Comparison of ENCODE assay signal across 26 mouse cellular contexts in the genomic region with DNA sequence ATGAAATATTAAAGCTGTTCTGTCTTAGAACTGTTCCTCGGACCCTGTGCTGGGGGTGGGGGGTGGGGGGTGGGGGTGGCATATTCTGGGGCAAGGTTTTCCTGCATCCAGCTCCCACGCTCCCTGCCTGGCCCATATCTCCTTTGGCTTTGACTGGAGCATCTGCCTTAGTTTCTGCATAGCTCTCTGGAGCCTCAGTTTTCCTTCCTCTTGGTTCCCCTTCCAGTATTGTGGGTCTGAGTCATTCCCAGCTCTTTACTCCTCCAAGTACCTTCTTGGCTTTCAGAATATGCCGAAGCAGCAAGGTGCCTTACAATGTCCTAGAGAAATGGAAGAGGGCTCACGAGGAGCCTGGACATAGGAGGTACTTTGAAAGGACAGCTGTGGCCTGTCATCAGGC. TPM values are rescaled to one million over a fixed set of nuclear protein-coding genes. Genes with fewer than 3 reads are reported as not detected.
DNase-seq lines count a peak whose midpoint lies in the region; ATAC-seq and TF ChIP-seq lines count a peak whose summit lies in the region.
"Had no signal": no experiment of that assay in that cellular context is flagged by ENCODE, and none has a peak within 500 bp of the region (broad histone marks: within the 10 kb centered on the region; RNA-seq: fewer than 3 reads in every experiment).

No protein-coding gene starts in this region.

- 89% methylated on average over 4 of the region's 4 CpGs for WGBS in cerebellum, adult 2 months

- TF ChIP-seq CTCF in left cerebral cortex, adult 2 months (IDR thresholded peaks at IDR 0.05) = no peak
- TF ChIP-seq CTCF in cerebellum, adult 2 months (IDR thresholded peaks at IDR 0.05; ENCODE audit: borderline replicate concordance, insufficient read depth, low read depth, low read length) = no peak

- intact Hi-C loops in left cerebral cortex, adult 2 months (cut with DNase I) = no loop called here

- no peaks in the 10 kb centered on the region for H3K27me3 ChIP-seq in cerebellum, adult 2 months (ENCODE audit: control insufficient read depth, insufficient read depth, low read length)
- H3K27me3 ChIP-seq: Patski had no signal

- H3K4me1 ChIP-seq in cerebellum, adult 2 months (ENCODE audit: control insufficient read depth, insufficient read depth, low read length) = 0 out of 2 replicates have a peak, but pooled peaks cover 4% of the 10 kb centered on the region

- no peak for DNase-seq in frontal cortex, postnatal 36 days (ENCODE audit: low spot score in 2 of 2)
- DNase-seq in left cerebral cortex, adult 2 months (ENCODE audit: extremely low spot score in 1 of 2, low spot score in 2 of 2) = no peak
- DNase-seq in left cerebral cortex, adult 18-20 months (ENCODE audit: low spot score in 2 of 2) = no peak
- peak; percentile 18 for DNase-seq in right cerebral cortex, adult 18-20 months
- DNase-seq in right cerebral cortex, adult 2 months (ENCODE audit: low spot score in 2 of 2) = no peak
- peak; percentile 61 for DNase-seq in brain, adult 2 months (ENCODE audit: low read depth, low spot score)
- no peak for DNase-seq in cerebellum, adult 2 months
- DNase-seq: adrenal gland, adult 2 months; adrenal gland, adult 8-10 months; adrenal gland, postnatal 10 days; adrenal gland, postnatal 14 days; adrenal gland, postnatal 25 days; adrenal gland, postnatal 36 days; B cell, adult 2 months; cerebellum, adult 11 months; cerebellum, adult 11-12 months; cerebellum, adult 18-20 months had no signal

- TF ChIP-seq POLR2A in cerebellum, adult 2 months (IDR thresholded peaks at IDR 0.05; ENCODE audit: borderline replicate concordance, insufficient read depth, low read length) = no peak

- no peak overlapping the region for H3K4me3 ChIP-seq in left cerebral cortex, adult 2 months
- H3K4me3 ChIP-seq in cerebellum, adult 2 months (replicated peaks; ENCODE audit: insufficient read depth, low read depth, low read length) = no peak overlapping the region

- H3K27ac ChIP-seq in left cerebral cortex, adult 2 months = peak overlapping the region; percentile 47
- no peak overlapping the region for H3K27ac ChIP-seq in cerebellum, adult 2 months (ENCODE audit: insufficient read depth, low read length)

- ATAC-seq in frontal cortex, adult (ENCODE audit: low TSS enrichment) = peak; percentile 53; the same call in 1 of the 2 replicates
- ATAC-seq: activated CD4-positive, CD25-positive, alpha-beta regulatory T cell, adult 4 months; CD4-positive, CD25-positive, alpha-beta regulatory T cell, adult 4 months; Patski had no signal

RNA-seq across cellular contexts. Expression of a gene that starts 36.4 kb away (rescaled TPM):
- total RNA-seq in left cerebral cortex, adult 2 months (2021) = under 1 TPM; 0.23 to 0.56 TPM
- under 1 TPM; 0.12 to 0.30 TPM for total RNA-seq in left cerebral cortex, adult 18-20 months (2021)
- polyA plus RNA-seq in cerebellum, adult 2 months (2012; rRNA removed) = 0.44 and 0.47 TPM in 2 replicates
- total RNA-seq: adrenal gland, adult 18-20 months; adrenal gland, adult 2 months; adrenal gland, postnatal 14 days; adrenal gland, postnatal 25 days; adrenal gland, postnatal 36 days; CH12.LX had no signal
- polyA plus RNA-seq: adrenal gland, adult 2 months; brain, embryonic 14.5 days; C2C12; G1E had no signal

RNA-seq across cellular contexts. Expression of a gene that starts 55.3 kb away (rescaled TPM):
- 10 to 100 TPM; 95.9 to 98.5 TPM for total RNA-seq in left cerebral cortex, adult 2 months (2021)
- 10 to 100 TPM; 85.4 to 92.8 TPM for total RNA-seq in left cerebral cortex, adult 18-20 months (2021)
- 107 and 110 TPM in 2 replicates for polyA plus RNA-seq in cerebellum, adult 2 months (2012; rRNA removed)
- polyA plus RNA-seq: G1E had no signal

Comparison
In these comparisons a context has a peak if more than half of its experiments do, and no peak if none do; other contexts are left out.
1. DNase-seq: peak in right cerebral cortex, adult 18-20 months (single experiment) and brain, adult 2 months (single experiment); none in frontal cortex, postnatal 36 days (0 of 2), left cerebral cortex, adult 2 months (0 of 2), left cerebral cortex, adult 18-20 months (0 of 2), right cerebral cortex, adult 2 months (0 of 2) and cerebellum, adult 2 months (0 of 2).